Mouse (Mus musculus) liver, embryonic 14.5 days (tissue): ENCODE measurements around the gene Dnajc1. TPM values are rescaled to one million over a fixed set of nuclear protein-coding genes. Genes with fewer than 3 reads are reported as not detected.

Experiments used
- ATAC-seq: fragments of 200-750 bp; cut with Nextera tagmentation; 2 replicates; pipeline ENCODE4 v1.8.0; 2017; ENCODE audit warnings: moderate number of reproducible peaks, mild to moderate bottlenecking, moderate library complexity; ENCODE audit not compliant: insufficient read depth
- DNase-seq, 3 experiments: peaks; one replicate each; pipeline ENCODE4 v3.0.0-alpha.2; 2012 to 2013; ENCODE audit warnings: low read depth in 3 of 3, low spot score in 3 of 3
- H3K27ac ChIP-seq: fragments of 300-500 bp; sonication (generic); 2 replicates; pipeline ENCODE4 v1.5.1; 2014; ENCODE audit warnings: moderate library complexity, mild to moderate bottlenecking, control low read depth, inconsistent platforms
- H3K27me3 ChIP-seq: fragments of 300-500 bp; sonication (generic); 2 replicates; pipeline ENCODE4 v1.6.1; 2014; ENCODE audit warnings: mild to moderate bottlenecking, low read length, moderate library complexity; ENCODE audit not compliant: control insufficient read depth, insufficient read depth
- H3K36me3 ChIP-seq: fragments of 300-500 bp; sonication (generic); replicated peaks from 2 replicates; pipeline ENCODE4 v1.6.1; 2014; ENCODE audit warnings: low read depth; ENCODE audit not compliant: control insufficient read depth, insufficient read depth
- H3K4me1 ChIP-seq, 2 experiments: fragments of 200-500 bp in 1 of 2; fragments of 300-500 bp in 1 of 2; sonication (generic) in 1 of 2; replicated peaks; 2 replicates each; pipeline ENCODE4 v1.6.1; 2012 to 2014; ENCODE audit warnings: antibody characterized with exemption in 1 of 2, inconsistent platforms in 1 of 2, low read length in 1 of 2; ENCODE audit not compliant: control insufficient read depth in 2 of 2, insufficient read depth in 2 of 2
- H3K4me2 ChIP-seq: fragments of 300-500 bp; sonication (generic); 2 replicates; pipeline ENCODE4 v1.6.1; 2014; ENCODE audit warnings: low read depth, mild to moderate bottlenecking, control low read depth, moderate library complexity
- H3K4me3 ChIP-seq, 2 experiments: fragments of 200-500 bp in 1 of 2; fragments of 300-500 bp in 1 of 2; sonication (generic) in 1 of 2; 2 replicates each; pipeline ENCODE4 v1.5.1; 2012 to 2014; ENCODE audit warnings: low read depth in 2 of 2, low read length in 2 of 2, mild to moderate bottlenecking in 2 of 2, control low read depth in 1 of 2, inconsistent platforms in 1 of 2, moderate library complexity in 1 of 2; ENCODE audit not compliant: insufficient read depth in 1 of 2
- H3K9ac ChIP-seq: fragments of 300-500 bp; sonication (generic); replicated peaks from 2 replicates; pipeline ENCODE4 v1.6.1; 2014; ENCODE audit warnings: mild to moderate bottlenecking, control low read depth, moderate library complexity
- H3K9me3 ChIP-seq: fragments of 300-500 bp; sonication (generic); 2 replicates; pipeline ENCODE4 v1.6.1; 2016; ENCODE audit warnings: low read length, mixed read lengths; ENCODE audit not compliant: control insufficient read depth
- CTCF ChIP-seq: IDR thresholded peaks from 2 replicates; pipeline ENCODE4 v1.5.1; 2016; ENCODE audit warnings: antibody characterized with exemption, low read depth, control low read depth
- EP300 ChIP-seq: IDR thresholded peaks from 2 replicates; pipeline ENCODE4 v1.6.1; 2016; ENCODE audit warnings: antibody characterized with exemption, low read depth
- WGBS: fragments of 180-500 bp; shearing (Covaris S2); extraction: QIAGEN DNeasy Blood & Tissue Kit; methylation state at CpG from one replicate; pipeline ENCODE4 v1.1.7; 2014; ENCODE audit not compliant: insufficient replicate concordance; 5-methylcytosine and 5-hydroxymethylcytosine counted together
- polyA plus RNA-seq, 2 experiments: library from polyadenylated mRNA; depleted of rRNA in 1 of 2; stranded (reverse) in 1 of 2; unstranded in 1 of 2; fragments of >200 nt; fragmentation: Nextera tagmentation in 1 of 2; extraction: Ambion mirVana in 1 of 2; gene quantifications; 2 replicates each; pipeline versions ENCODE4 v1.2.1 to v1.2.3; 2012 to 2014

Dnajc1 gene
- polyA plus RNA-seq, 2 experiments = 4.4 to 8.0 TPM

- H3K4me3 ChIP-seq = no peak overlapping the region
- no peak overlapping the region for H3K4me2 ChIP-seq
- DNase-seq = no peak
- TF ChIP-seq EP300 = no peak
- TF ChIP-seq CTCF = no peak
- no peaks in the 10 kb centered on the region for H3K9me3 ChIP-seq
- H3K36me3 ChIP-seq = peaks cover 14% of the 10 kb centered on the region
- H3K27ac ChIP-seq = no peak overlapping the region
- H3K9ac ChIP-seq = no peak overlapping the region
- H3K27me3 ChIP-seq = no peaks in the 10 kb centered on the region
- H3K4me1 ChIP-seq = no peaks in the 10 kb centered on the region
- 78% methylated on average over 4 of the region's 4 CpGs for WGBS
- ATAC-seq = no peak
Measured at GRCm38 (mm10) chr2:18195285-18195684, 197.3 kb downstream of the Dnajc1 start.

- Histone ChIP-seq H3K4me3 (no peak overlapping the region), H3K9me3 (no peaks in the 10 kb centered on the region), H3K36me3 (peaks cover 18% of the 10 kb centered on the region), H3K4me1 (no peaks in the 10 kb centered on the region), H3K9ac (no peak overlapping the region), H3K27me3 (no peaks in the 10 kb centered on the region), H3K27ac (no peak overlapping the region), H3K4me2 (no peak overlapping the region)
- WGBS = 75% methylated on average over 2 of the region's 2 CpGs
- no peak for ATAC-seq
- TF ChIP-seq CTCF (no peak), EP300 (no peak)
- DNase-seq = no peak
Measured at GRCm38 (mm10) chr2:18188367-18188766, 204.3 kb downstream of the Dnajc1 start.

GRCm38 (mm10) chr2:18183079-18183478, 209.6 kb downstream of the Dnajc1 start:
- Histone ChIP-seq H3K27me3 (no peaks in the 10 kb centered on the region), H3K4me2 (no peak overlapping the region), H3K4me3 (no peak overlapping the region), H3K27ac (no peak overlapping the region), H3K36me3 (peaks cover 10% of the 10 kb centered on the region), H3K4me1 (no peaks in the 10 kb centered on the region), H3K9ac (no peak overlapping the region), H3K9me3 (no peaks in the 10 kb centered on the region)
- ATAC-seq = no peak
- DNase-seq = no peak
- TF ChIP-seq CTCF = no peak
- TF ChIP-seq EP300 = no peak

- DNase-seq = no peak
- no peak for ATAC-seq
- TF ChIP-seq CTCF = no peak
- no peak for TF ChIP-seq EP300
Measured at GRCm38 (mm10) chr2:18181631-18182030, 211.0 kb downstream of the Dnajc1 start.

GRCm38 (mm10) chr2:18180323-18180722, 212.3 kb downstream of the Dnajc1 start:
- DNase-seq (no peak), ATAC-seq (no peak)
- Histone ChIP-seq H3K4me3 (no peak overlapping the region), H3K36me3 (peaks cover 16% of the 10 kb centered on the region), H3K9me3 (no peaks in the 10 kb centered on the region), H3K27ac (no peak overlapping the region), H3K9ac (no peak overlapping the region), H3K4me1 (no peaks in the 10 kb centered on the region), H3K27me3 (no peaks in the 10 kb centered on the region), H3K4me2 (no peak overlapping the region)
- WGBS = 81% methylated on average over 5 of the region's 5 CpGs
- no peak for TF ChIP-seq EP300
- TF ChIP-seq CTCF = no peak

More at GRCm38 (mm10) chr2:18181631-18182030, 211.0 kb downstream of the Dnajc1 start:
- Histone ChIP-seq H3K4me1 (no peaks in the 10 kb centered on the region), H3K27ac (no peak overlapping the region), H3K4me2 (no peak overlapping the region), H3K9ac (no peak overlapping the region), H3K9me3 (no peaks in the 10 kb centered on the region), H3K4me3 (no peak overlapping the region), H3K36me3 (peaks cover 14% of the 10 kb centered on the region), H3K27me3 (no peaks in the 10 kb centered on the region)
- 86% methylated on average over 3 of the region's 3 CpGs for WGBS

- TF ChIP-seq EP300 (no peak), CTCF (no peak)
- WGBS = 75% methylated on average over 3 of the region's 3 CpGs
- H3K27ac ChIP-seq = no peak overlapping the region
- no peaks in the 10 kb centered on the region for H3K27me3 ChIP-seq
- H3K9me3 ChIP-seq = no peaks in the 10 kb centered on the region
- no peak overlapping the region for H3K9ac ChIP-seq
- peaks cover 18% of the 10 kb centered on the region for H3K36me3 ChIP-seq
- no peaks in the 10 kb centered on the region for H3K4me1 ChIP-seq
- H3K4me3 ChIP-seq = no peak overlapping the region
- no peak for ATAC-seq
- no peak overlapping the region for H3K4me2 ChIP-seq
- no peak for DNase-seq
Measured at GRCm38 (mm10) chr2:18176235-18176634, 216.4 kb downstream of the Dnajc1 start.
